Mouse (Mus musculus) macrophage (primary cell): ENCODE measurements around the gene Sec22b. TPM values are rescaled to one million over a fixed set of nuclear protein-coding genes. Genes with fewer than 3 reads are reported as not detected.

ENCODE experiments used
- H3K27ac ChIP-seq: fragments of 350-480 bp; formaldehyde crosslinking; 2 replicates; pipeline ENCODE4 v1.9.0; 2021
- H3K36me3 ChIP-seq: fragments of 350-480 bp; formaldehyde crosslinking; 2 replicates; pipeline ENCODE4 v1.9.0; 2021; ENCODE audit errors: inconsistent target
- H3K4me3 ChIP-seq: fragments of 350-480 bp; formaldehyde crosslinking; 2 replicates; pipeline ENCODE4 v1.9.0; 2021; ENCODE audit errors: inconsistent target
- H3K79me2 ChIP-seq: fragments of 350-480 bp; formaldehyde crosslinking; 2 replicates; pipeline ENCODE4 v1.9.0; 2021; ENCODE audit errors: inconsistent target
- WGBS: methylation state at CpG from one replicate; pipeline ENCODE4 v1.1.7; 2026; ENCODE audit warnings: inconsistent platforms; ENCODE audit not compliant: missing documents; 5-methylcytosine and 5-hydroxymethylcytosine counted together
- polyA plus RNA-seq: library from polyadenylated mRNA; stranded (reverse); fragments of 250-400 nt; gene quantifications from 3 replicates; pipeline ENCODE4 v1.2.4, GENCODE M21; 2018; ENCODE audit warnings: inconsistent platforms

Gene Sec22b
- polyA plus RNA-seq, 1 experiment from 2014 or later = 34.5 TPM

DNA sequence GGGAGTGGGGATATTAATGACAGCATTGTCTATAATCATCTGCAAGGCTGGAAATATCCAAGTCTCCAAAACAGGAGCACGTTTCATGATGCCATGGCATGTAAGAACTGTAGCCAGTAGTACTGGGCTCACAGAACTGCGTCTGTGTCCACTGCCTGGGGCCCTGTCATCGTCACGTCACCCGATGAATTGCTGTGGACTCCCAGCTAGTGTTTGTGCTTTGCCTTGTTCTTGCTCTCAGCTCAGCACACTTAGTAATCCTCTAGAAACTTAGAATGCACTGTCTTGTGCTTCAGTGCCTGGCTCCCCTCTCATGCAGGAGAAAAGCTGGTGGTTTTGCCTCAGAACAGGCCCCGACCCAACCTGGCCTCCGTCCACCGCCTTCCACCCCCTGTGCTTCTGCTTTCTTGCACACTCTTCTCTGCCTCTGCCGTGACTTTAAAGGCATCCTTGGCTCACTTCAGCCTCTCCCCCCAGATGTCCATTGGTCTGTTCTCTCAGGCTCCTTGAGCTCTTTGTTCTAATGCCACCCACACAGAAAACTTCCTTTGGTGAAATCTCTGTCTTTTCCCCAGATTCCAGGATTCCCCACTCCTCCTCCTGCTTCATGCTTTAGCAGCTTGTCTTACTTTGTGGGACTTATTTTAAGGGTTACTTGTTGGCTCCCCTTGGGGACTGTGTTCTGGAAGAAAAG is 39.7 kb downstream of the Sec22b start:
- Histone ChIP-seq H3K4me3 (no peak overlapping the region), H3K36me3 (no peaks in the 10 kb centered on the region), H3K27ac (no peak overlapping the region), H3K79me2 (no peaks in the 10 kb centered on the region)
- whole genome bisulfite sequencing = 81% methylated on average over 9 of the region's 9 CpGs

- H3K36me3 ChIP-seq = no peaks in the 10 kb centered on the region
- no peak overlapping the region for H3K4me3 ChIP-seq
- 81% methylated on average over 11 of the region's 11 CpGs for WGBS
- no peaks in the 10 kb centered on the region for H3K79me2 ChIP-seq
- H3K27ac ChIP-seq = 0 out of 2 replicates have a peak overlapping the region, but pooled peaks have one; percentile 51
Measured at GRCm38 (mm10) chr3:97941440-97942259, 40.7 kb downstream of the Sec22b start.

GRCm38 (mm10) chr3:97942260-97942950 is 41.4 kb downstream of the Sec22b start:
- Histone ChIP-seq H3K79me2 (no peaks in the 10 kb centered on the region), H3K4me3 (peak overlapping the region; percentile 11; the same call in 1 of the 2 replicates), H3K36me3 (no peaks in the 10 kb centered on the region), H3K27ac (peak overlapping the region; percentile 51)
- WGBS = 34% methylated on average over 16 of the region's 16 CpGs

- Histone ChIP-seq H3K4me3 (no peak overlapping the region), H3K27ac (no peak overlapping the region), H3K79me2 (no peaks in the 10 kb centered on the region), H3K36me3 (no peaks in the 10 kb centered on the region)
- 91% methylated on average over 5 of the region's 5 CpGs for WGBS
Measured at GRCm38 (mm10) chr3:97944462-97944861, 43.5 kb downstream of the Sec22b start.

GRCm38 (mm10) chr3:97946439-97946838 is 45.4 kb downstream of the Sec22b start:
- no peaks in the 10 kb centered on the region for H3K79me2 ChIP-seq
- H3K27ac ChIP-seq = no peak overlapping the region
- H3K4me3 ChIP-seq = no peak overlapping the region
- 90% methylated on average over 4 of the region's 4 CpGs for WGBS
- no peaks in the 10 kb centered on the region for H3K36me3 ChIP-seq

- H3K27ac ChIP-seq = no peak overlapping the region
- no peaks in the 10 kb centered on the region for H3K79me2 ChIP-seq
- WGBS = 63% methylated on average over 2 of the region's 2 CpGs
- H3K36me3 ChIP-seq = no peaks in the 10 kb centered on the region
- H3K4me3 ChIP-seq = no peak overlapping the region
Measured at GRCm38 (mm10) chr3:97948518-97948917, 47.5 kb downstream of the Sec22b start.

GRCm38 (mm10) chr3:97949946-97950345 is 49.0 kb downstream of the Sec22b start:
- 89% methylated on average over 5 of the region's 5 CpGs for WGBS
- no peaks in the 10 kb centered on the region for H3K36me3 ChIP-seq
- no peaks in the 10 kb centered on the region for H3K79me2 ChIP-seq
- no peak overlapping the region for H3K4me3 ChIP-seq
- no peak overlapping the region for H3K27ac ChIP-seq

- no peaks in the 10 kb centered on the region for H3K79me2 ChIP-seq
- 44% methylated on average over 3 of the region's 3 CpGs for WGBS
- H3K4me3 ChIP-seq = no peak overlapping the region
- H3K36me3 ChIP-seq = no peaks in the 10 kb centered on the region
- H3K27ac ChIP-seq = 0 out of 2 replicates have a peak overlapping the region, but pooled peaks have one; percentile 13
Measured at GRCm38 (mm10) chr3:97951134-97951533, 50.1 kb downstream of the Sec22b start.

DNA sequence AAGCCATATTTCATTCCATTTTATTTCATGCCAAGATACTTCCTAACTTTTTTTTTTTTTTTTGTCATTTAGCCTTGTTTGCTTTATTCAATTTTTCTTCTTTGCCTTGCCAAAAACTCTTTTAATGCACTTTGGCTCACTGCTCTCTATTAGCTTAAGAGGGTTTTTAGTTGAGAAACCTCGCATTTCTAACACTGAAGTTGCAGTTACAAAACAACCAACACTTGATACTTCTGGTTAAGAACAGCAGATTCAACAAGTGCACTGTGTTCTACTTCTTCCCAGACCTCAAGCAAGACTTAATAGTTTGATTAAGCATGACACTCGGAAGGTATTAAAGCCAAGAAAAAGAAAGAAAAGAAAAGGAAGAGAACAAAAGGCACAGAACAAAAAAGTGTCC is 52.2 kb downstream of the Sec22b start:
- no peak overlapping the region for H3K4me3 ChIP-seq
- WGBS = 100% methylated on average over 2 of the region's 2 CpGs
- H3K36me3 ChIP-seq = no peaks in the 10 kb centered on the region
- no peaks in the 10 kb centered on the region for H3K79me2 ChIP-seq
- H3K27ac ChIP-seq = no peak overlapping the region

DNA sequence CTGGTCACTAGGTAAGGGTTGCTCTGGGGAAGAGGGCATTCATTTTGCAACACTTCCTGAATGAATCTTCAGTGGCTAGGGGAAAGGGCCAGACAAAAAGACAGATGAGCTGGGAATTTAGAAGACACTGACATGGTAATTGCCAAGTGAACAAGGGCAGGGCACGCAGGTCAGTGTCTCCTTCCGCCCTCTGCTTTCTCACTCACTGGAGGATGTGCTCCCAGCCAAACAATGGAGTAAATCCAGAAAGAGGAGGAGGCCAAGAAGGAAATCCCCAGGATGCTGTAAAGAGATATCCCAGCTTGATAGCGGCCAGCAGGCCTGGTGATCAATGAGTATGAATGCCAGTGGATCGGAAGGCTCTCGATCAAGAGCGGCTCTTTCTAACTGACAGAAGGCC is 55.3 kb downstream of the Sec22b start:
- Histone ChIP-seq H3K36me3 (no peaks in the 10 kb centered on the region), H3K79me2 (no peaks in the 10 kb centered on the region), H3K4me3 (no peak overlapping the region), H3K27ac (no peak overlapping the region)
- WGBS = 81% methylated on average over 6 of the region's 6 CpGs

- H3K79me2 ChIP-seq = no peaks in the 10 kb centered on the region
- H3K4me3 ChIP-seq = no peak overlapping the region
- 6% methylated on average over 1 of the region's 1 CpGs for WGBS
- H3K27ac ChIP-seq = no peak overlapping the region
- H3K36me3 ChIP-seq = no peaks in the 10 kb centered on the region
Measured at GRCm38 (mm10) chr3:97956926-97957325, 55.9 kb downstream of the Sec22b start.

DNA sequence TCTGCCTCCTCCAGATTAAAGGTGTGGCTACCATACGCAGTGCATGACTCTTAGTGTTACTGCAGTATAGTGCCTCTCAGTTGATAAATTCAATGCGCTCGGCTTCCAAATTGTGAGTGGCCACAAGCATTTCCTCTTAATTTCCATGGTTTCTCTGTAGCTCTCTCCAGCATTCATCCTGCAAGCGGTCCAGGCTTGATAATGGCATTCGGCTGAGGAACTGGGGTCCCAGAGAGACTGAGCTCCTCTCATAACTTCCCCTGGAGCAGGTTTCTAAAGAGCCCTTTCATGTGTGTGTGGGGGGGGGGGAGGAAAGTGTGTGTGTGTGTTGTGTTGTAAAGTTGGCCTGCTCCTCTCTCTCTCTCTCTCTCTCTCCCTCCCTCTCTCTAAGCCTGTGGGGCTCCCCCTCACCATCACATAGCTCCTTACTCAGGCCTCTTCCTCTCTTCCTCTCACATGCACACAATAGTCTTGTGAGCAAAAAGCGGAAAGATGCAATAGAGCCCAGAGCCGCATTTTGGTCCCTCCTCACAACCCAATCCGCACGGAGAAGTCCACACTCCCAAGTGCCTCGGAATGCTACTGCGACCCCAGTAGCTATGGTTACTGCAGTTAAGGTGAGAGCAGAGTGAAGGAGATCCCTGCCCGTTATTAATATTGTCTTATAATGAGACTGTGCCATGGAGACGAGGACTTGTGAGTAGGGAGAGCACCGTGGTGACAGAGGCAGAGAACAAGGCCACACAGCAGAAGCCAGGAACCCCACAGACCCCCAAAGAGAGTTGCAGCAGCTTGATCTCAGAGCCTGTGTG is 60.0 kb downstream of the Sec22b start:
- Histone ChIP-seq H3K36me3 (no peaks in the 10 kb centered on the region), H3K79me2 (no peaks in the 10 kb centered on the region), H3K4me3 (no peak overlapping the region), H3K27ac (peak overlapping the region; percentile 27)
- WGBS = 54% methylated on average over 14 of the region's 14 CpGs

GRCm38 (mm10) chr3:97961962-97962361 is 61.0 kb downstream of the Sec22b start:
- Histone ChIP-seq H3K4me3 (no peak overlapping the region), H3K36me3 (no peaks in the 10 kb centered on the region), H3K79me2 (no peaks in the 10 kb centered on the region), H3K27ac (no peak overlapping the region)
- 94% methylated on average over 3 of the region's 6 CpGs for WGBS

DNA sequence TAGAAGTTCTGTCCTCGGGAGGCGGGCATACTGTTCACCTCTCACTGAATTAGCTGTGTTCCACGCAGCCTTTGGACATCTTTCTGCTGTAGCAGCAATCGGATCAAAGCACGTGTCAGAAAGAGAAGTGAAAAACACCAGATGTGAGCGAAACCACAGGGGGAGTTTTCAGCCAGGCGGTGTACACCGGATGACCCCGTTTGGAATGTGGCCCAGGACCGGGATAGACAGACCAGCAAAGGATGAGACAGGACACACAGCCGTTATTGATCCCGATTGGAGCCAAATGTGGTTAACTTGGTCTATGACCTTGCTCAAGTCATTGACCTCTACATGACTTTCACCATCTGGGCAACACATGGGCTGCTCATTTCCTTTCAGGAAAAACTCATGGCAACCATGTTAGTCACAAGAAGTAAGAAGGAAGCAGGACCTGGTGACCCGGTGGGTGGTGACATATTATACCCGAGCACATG is 63.9 kb downstream of the Sec22b start:
- no peaks in the 10 kb centered on the region for H3K36me3 ChIP-seq
- H3K4me3 ChIP-seq = no peak overlapping the region
- WGBS = 4% methylated on average over 14 of the region's 14 CpGs
- H3K79me2 ChIP-seq = no peaks in the 10 kb centered on the region
- H3K27ac ChIP-seq = peak overlapping the region; percentile 87
